Mouse (Mus musculus) thymus, postnatal 0 days (tissue): ENCODE measurements around the gene Gm20388. TPM values are rescaled to one million over a fixed set of nuclear protein-coding genes. Genes with fewer than 3 reads are reported as not detected.
"Not testable (repeated sequence)": the region's sequence is repeated elsewhere in the genome, so short reads cannot be mapped to it uniquely, and the experiment has no call there.

Source experiments
- DNase-seq: peaks from one replicate; pipeline ENCODE4 v3.0.0-alpha.2; 2015; ENCODE audit warnings: low spot score
- polyA plus RNA-seq: library from polyadenylated mRNA; unstranded; fragments of >200 nt; fragmentation: Nextera tagmentation; extraction: Ambion mirVana; gene quantifications from 2 replicates; pipeline ENCODE4 v1.2.1, GENCODE M21; 2015

The Gm20388 gene
- polyA plus RNA-seq, 1 experiment from 2014 or later = not detected

DNA sequence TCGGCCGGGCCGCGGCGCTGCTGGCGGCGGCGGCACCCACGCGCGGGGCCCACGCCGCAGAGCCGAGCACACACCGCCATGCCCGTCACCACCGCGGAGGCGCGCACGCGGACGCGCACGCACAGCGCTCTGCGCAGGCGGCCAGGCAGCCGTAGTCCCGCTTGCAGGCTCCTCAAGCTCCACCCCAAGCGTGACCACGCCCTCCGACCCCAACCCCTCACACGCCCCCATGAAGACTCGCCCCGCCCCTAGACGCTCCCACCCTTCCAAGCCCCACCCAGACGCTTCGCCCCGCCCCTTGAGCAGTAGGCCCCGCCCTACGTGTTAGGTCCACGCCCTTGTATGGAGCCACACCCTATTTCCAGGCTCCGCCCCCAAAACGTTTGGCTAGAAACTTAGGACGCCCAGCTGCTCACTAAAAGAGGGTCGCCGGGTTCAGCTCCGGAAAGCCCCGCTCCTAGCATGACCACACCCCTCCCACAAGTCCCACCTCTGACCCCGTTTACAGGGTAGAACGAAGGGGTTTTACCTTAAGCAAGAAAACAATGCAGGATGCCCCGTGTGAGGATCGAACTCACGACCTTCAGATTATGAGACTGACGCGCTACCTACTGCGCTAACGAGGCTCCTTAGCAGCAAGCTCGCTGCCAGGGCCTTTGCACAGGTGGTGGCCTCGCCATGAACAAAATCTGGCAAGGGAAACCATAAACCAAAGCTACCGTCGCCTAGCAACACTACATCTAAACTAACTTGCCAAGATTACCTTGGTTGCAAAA lies 1668.2 kb downstream of the Gm20388 start, which contains the start of gene Fbxo31:
Gene Fbxo31 (minus strand): TSS at position 131 of the 776 bp plus-strand sequence.
- DNase-seq = peak; percentile 97

DNA sequence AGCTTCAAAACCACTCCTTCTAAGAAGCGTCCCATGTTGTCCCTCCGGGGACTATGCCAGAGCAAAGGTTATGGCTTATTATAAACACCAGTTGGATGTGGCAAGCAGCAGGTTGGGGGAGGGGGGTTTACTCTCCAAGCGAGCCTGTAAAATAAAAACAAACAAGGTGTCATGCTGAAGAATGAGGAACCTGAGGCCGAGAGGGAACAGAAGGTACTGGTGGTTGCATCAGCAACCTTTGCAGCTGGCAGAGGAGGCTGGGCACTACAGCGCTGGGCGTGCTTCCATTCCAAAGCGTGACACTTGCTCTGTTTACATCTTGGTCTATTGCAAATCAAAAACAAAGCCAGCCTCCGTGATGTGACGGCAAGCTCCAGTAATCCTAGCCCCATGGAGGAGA lies 1669.8 kb downstream of the Gm20388 start:
- no peak for DNase-seq

DNA sequence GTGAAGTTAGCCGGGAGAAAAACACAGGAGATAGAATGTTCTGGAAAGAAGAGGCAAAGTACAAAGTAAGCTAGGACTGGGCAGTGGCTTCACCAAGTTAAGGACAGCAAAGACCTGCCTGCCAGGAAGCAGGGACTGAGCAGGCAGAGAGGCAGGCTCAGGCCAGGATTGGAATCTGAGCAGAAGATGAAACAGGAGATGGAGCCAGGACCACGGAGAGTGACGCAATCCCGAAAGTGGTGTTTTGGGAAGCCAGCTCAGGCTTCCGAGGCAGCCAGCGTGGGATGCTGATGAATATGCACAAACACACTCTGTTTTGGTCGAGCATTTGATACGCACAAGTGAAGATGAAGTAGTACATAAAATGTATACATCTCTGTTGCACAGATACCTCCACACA lies 1673.0 kb downstream of the Gm20388 start:
- no peak for DNase-seq

DNA sequence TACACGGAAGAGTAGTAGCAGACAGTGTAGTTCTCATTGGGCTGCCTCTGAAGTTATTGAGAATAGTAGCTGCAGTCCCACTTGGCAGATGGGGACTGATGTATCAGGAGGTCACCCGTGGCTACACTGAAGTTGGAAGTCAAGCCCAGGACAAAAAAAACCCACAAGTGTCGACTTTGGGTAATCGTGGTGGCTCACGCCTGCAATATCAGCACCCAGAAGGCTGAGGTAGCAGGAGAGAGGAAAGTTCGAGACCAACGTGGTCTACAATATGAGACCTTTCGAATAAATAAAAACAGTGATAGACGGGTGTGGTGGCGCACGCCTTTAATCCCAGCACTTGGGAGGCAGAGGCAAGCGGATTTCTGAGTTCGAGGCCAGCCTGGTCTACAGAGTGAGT lies 1674.1 kb downstream of the Gm20388 start:
- DNase-seq = peak; percentile 22

DNA sequence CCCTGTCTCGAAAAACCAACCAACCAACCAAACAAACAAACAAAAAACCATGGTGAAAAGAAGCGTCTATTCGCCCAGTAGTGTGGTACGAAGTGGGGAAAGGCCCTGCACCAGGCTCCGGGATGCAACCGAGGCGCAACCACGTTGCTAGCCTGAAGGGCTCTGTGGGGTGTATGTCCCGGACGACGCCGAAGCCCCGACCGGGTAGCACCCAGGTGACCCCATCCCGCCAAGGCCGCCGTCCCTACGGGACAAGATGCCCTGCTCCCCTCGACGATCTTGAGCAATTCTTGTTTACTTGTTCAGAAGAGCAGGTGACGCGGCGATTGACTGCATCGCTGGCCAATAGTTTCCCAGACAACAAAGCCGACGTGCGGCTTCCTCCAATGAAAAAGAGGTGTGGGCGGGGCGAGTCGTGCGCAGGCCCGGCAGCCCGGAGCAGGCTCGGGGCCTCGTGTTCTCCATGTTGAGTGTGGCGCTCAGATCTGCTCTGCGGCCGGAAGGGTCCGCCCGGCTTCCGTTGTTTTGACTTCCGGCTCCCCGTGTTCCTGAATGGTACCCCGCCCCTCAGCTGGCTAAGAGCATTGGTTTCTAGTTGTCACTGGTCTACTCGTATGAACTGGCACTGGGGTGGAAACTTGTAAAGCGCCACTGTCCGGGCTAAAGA lies 1674.7 kb downstream of the Gm20388 start:
- DNase-seq = peak; percentile 99

DNA sequence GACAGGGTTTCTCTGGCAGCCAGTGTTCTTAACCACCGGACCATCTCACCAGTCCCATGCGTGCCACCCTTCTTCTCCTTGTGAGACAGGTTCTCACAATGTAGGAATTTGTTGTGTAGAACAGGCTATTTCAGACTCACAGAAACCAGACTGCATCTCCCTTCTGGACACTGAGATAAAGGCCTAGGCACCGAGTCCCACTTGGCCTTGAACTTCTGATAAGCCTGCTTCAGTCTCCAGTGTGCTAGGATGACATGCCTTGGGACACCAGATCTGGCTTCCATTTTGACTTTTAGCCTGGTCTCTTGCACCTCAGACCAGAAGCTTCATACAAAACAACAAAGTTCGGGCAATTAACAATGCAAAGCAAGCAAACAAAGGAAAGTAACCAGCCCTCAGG lies 1678.1 kb downstream of the Gm20388 start:
- DNase-seq = no peak

DNA sequence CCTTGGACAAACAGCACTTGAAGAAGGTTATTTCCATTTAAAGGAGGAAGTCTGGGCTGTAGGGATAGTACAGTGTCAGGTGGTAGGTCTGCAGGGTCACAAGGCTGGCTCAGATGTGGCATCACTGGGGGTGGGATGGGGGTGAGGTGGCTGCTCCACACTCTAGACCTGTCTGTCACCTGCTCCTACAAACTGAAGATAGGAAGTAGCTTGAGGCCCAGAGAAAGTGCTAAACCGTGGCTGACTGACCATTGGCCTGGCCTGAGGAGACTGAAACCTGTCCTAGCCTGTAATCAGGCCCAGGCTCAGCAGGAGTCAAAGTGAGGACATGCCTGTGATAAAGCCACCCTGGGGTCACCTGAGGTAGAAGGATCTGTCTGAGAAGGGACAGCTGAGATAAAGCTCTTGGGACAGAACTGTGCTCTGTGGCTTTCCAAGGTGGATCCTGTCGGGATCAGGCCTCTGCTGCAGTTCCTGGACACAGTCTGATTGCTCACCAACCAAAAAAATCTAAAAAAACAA lies 1678.6 kb downstream of the Gm20388 start:
- no peak for DNase-seq

DNA sequence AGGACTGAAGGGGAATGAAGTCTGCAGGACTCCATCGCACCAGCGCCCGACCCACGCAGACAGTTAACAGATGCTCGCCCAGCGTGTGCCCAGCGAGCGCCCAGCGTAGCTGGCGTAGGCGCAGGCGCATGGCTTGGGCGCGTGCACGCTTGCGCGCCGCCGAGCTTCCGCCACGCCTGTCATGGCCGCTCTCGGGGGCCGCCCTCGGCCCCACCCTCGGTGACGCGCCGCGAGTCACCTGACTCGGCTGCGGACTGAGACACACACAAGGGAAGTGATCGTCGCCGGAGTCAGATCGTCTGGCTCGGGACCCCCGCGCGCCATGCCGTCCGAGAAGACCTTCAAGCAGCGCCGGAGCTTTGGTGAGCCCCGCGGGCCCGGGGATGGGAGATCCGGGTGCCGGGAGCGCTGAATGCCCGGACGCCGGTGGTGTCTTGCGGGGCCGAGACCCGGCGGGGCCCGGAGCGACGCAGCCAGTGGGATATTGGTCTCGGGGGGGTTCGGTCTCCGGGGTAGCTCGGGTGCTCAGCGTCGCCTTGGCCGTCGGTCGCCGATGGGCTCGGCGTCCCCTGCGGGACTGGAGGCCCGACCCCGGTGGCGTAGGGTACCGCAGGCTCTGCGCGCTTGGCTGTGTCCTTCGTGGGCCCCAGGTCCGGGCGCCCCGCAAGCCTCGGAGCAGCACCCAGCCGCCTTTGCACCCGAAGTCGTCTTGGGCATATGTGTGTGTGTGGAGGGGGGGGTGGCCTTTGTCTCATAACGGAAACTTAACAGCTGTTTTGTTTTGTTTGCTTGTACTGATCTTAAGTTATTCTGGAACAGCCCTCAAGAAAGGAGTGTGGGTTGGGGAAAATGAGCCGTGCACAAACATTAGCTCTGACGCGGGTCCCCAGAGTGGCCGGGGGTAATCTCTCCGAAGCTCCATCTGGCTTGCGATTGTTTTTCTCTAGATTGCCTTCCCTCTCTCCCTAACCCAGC lies 1679.8 kb downstream of the Gm20388 start, which contains the start of gene Map1lc3b:
Gene Map1lc3b (plus strand): TSS at position 159 of the 975 bp plus-strand sequence.
- peak; percentile 95 for DNase-seq

DNA sequence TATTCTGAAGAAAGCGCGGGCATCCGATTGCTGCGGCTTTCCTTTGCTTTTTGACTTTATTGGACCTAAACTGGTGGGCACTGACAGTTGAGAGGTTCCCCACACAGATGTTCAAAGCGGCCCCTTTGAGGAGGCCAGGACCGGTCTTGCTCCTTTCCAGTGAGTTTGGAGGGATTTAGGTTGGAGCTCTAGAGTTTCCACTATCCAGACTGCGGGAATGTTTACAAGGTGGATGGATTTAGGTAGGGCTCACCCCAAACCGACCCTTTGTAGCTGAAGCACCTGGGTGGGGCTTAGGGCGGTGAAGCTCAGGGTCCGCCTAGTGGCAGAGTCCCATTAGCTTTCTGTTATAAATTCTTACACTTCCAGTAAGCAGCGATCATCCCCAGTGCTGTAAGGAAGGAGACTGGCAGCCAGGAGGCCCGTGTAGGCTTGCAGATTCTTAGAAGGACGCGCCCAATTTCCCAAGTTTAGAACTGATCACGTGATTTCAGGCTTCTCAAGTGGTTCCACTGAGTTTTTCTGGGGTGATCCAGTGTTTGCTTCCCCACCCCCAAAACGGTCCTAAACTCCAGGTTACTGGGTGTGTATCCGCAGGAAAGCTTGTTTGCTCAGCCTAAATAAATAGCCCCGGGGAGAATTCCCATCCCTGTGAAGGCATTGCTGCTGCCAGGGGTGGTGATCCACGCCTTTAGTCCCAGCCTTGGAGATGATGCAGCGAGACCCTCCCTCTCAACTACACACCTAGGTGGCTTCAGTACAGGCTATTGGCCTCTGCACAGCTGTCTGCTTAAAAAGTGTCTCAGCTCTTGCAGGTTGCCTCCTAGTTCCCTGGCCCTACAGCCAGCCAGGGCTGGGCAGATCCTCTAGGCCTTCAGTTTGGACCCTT lies 1680.8 kb downstream of the Gm20388 start:
- peak; percentile 71 for DNase-seq

DNA sequence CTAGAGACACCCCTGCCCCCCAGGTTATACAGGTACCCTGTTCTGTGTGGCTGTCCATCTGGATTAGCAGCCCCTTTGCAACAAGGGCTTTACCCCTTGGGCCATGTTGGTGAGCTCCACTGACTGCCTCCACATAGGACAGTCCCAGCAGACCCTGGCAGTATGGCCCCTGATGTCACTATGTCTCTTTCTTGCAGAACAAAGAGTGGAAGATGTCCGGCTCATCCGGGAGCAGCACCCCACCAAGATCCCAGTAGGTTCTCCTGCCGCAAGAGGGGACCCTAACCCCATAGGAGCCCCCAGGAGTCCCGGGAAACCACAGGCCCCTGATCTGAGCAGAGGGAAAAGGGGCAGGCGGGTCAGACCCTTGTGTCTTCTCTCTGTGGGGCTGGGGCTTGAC lies 1682.7 kb downstream of the Gm20388 start:
- no peak for DNase-seq

DNA sequence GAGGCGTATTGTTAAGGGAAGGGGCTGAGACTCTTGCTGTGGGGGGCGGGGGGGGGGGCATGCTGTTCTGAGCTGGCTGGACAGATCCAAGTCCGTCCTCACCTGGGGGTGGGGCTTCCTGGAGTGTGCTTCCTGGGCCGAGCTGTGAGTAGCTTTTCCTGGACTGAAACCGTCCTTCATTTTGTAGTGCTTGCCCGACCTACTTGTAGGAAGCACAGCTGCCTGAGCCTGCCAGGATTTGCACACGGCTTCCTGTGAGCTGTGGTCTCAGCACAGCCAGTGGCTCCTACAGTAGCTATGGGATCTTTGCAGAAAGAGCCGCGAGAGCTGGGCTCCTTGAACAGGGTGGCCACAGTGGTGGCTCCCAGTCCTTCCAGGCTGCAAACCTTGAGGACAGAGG lies 1683.3 kb downstream of the Gm20388 start:
- no peak for DNase-seq

DNA sequence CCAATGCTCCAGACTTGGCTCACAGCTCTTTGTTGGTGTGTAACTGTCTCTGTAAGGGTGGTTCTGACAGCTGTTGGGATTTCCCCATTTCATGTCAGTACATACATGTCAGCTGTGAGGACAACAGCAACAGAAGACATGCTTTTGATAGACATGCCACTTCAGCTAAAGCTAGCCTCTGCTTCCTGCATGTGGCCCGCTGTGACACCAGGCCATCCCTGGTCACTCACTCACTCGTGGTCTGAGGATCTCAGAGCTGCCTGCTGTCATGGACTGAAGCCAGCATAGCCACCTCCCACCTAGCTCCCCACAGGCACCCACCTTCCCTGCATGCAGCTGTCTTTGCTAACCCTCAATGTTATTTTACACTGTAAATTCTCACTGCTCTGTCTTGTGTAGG lies 1686.9 kb downstream of the Gm20388 start:
- not testable (repeated sequence) for DNase-seq

DNA sequence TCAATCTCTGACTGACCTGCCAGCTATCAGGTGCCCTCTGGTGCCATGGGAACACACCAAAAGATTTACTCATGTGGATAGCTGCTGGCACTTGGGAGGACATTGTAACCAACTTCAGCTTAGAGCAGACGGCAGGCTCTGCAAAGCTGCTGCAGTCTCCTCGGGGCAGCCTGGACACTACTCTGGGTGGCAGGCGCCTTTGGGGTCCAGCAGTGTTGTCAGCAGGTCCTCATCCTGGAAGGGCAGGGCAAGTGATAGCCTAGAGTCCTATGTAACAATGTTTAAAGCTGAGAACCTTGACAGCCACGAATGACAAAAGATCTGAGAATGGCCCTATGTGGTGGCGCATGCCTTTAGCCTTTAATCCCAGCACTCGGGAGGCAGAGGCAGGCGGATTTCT lies 1687.5 kb downstream of the Gm20388 start:
- no peak for DNase-seq

DNA sequence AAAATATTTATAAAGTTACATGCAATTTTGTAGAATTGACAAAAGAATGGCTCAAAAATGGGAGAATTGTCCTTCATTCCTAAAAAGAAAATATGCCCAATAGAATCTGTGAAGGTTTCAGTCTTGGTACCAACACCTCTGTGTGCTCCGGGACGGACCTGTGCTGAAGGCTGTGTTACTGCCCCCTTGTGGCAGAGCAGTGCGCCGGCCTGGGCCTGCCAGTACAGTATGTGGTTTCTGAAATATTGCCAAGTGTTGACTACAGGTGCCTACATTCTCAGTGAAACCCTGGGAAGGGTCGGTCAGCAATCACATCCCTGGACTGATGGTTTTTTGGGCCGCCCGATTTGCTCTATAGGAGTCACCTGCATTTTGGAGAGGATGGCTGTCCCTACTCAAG lies 1688.3 kb downstream of the Gm20388 start:
- peak; percentile 71 for DNase-seq

DNA sequence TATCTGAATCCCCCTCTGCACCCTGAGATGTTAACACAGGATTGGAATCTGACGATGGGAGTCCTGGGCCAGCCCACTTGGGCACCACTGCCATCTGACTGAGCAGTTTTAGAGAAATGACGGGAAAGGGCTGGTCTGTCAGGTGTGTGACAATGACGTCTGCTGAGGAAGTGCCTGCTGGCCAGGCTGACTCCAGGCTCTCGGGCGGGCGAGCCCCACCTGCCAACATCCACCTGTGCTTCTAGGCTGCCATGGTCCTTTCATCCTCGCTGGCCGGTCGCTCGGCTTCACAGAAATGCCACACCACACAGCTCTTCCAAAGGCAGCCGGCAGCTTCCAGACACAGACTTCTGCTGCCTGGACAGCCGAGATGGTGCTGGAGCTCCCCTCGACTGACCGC lies 1689.2 kb downstream of the Gm20388 start:
- DNase-seq = no peak

DNA sequence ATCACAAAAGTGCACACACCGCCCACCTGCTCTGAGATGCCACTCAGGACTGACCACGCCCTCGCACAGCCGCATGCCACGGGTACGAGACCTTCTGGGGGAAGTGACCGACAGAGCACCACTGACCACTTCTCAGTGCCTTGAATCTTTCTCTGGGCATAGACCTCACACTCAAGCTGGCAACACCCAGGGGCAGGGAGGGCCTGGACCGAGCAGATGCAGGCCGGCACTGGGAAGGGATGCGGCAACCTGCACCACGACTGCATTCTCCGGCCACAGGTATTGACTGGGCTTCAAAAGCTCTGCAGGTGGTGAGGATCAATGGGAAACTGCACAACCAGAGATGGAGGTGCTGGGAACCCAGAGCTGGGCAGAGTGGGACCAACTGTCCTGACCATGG lies 1691.8 kb downstream of the Gm20388 start:
- no peak for DNase-seq

DNA sequence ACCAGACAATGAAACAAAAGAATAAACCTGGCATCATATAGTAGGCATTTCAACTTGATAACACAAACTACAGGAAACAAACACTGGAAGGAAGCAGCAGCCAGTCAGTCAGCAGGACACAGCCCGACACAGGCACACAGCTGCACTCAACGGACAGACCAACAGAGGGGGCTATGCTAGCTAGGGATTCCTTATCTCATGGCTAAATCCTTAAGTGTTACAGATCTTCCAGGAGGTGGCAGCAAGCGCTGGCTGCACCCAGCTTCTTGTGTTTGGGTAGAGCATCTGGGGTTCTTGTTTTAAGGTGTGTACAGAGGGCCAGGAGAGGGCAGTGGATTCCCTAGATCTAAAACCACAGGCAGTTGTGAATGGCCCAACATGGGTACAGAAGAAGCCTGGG lies 1692.2 kb downstream of the Gm20388 start:
- peak; percentile 81 for DNase-seq

DNA sequence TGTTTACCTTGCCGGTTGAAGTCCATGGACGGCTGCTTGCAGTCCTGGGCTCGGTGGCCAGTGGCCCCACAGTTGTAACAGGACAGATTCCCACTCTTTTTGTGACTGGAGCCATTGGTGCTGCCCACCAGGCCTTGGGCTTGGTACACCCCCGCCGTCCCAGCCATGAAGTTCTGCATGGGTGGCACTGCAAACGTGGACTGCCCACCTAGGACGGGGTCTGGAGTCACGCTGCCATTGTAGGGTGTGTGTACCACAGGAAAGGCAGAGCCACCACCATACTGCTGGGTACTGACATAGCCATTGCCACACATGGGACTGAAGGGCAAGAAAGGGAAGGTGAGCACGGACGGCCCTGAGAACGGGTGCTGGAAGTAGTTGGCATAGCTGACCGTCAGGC lies 1693.2 kb downstream of the Gm20388 start:
- no peak for DNase-seq

DNA sequence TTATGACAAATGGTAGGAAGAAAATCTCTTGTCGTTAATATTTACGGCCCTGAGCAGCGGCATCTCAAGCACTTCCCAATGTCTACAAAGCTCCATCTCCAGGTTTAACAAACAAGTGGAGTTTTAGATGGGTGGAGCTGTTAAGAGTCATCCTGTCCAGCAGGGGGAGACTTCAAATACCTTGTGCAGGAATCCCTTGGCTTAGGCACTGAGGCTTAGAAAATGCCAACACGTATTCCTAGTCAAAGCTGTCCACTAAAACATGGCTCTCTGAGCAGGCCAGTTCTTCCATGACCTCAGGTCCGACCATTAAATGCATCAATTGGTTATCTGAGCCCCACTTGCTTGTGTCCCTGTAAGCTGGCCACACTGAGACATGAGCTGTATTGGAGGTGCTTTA lies 1697.0 kb downstream of the Gm20388 start:
- peak; percentile 33 for DNase-seq

DNA sequence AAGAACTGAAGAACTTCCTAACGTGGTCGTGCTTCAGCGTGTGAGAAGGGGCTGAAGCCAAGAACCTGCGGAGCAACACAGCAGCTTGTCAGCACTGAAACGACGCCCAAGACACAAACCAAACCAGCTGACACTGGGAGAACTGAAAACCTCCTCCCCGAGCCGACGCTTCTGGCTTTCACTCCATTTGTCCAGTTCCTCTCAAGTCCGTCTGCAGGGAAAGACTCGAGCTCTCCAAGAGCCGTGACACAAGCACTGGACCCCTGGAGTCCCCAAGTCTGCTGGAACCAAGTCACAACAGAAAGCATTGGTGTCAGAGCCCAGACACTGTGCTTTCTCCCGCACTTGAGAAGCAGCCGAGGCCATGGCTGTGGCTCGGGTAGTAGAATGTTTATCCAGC lies 1698.6 kb downstream of the Gm20388 start:
- DNase-seq = no peak
